Mouse (Mus musculus) liver, postnatal 0 days (tissue): ENCODE data around the gene Rb1. TPM values are rescaled to one million over a fixed set of nuclear protein-coding genes. Genes with fewer than 3 reads are reported as not detected.

ENCODE experiments used
- ATAC-seq: fragments of 200-750 bp; cut with Nextera tagmentation; 2 replicates; pipeline ENCODE4 v1.8.0; 2017; ENCODE audit warnings: mild to moderate bottlenecking, moderate library complexity
- DNase-seq: peaks from one replicate; pipeline ENCODE4 v3.0.0-alpha.2; 2016
- H3K27ac ChIP-seq: fragments of 300-500 bp; sonication (generic); 2 replicates; pipeline ENCODE4 v1.5.1; 2014; ENCODE audit warnings: antibody characterized with exemption, moderate library complexity, mild to moderate bottlenecking, low read depth
- H3K27me3 ChIP-seq: fragments of 300-500 bp; sonication (generic); 2 replicates; pipeline ENCODE4 v1.6.1; 2014; ENCODE audit warnings: low read length, control low read depth, mixed read lengths; ENCODE audit not compliant: insufficient read depth
- H3K36me3 ChIP-seq: fragments of 300-500 bp; sonication (generic); replicated peaks from 2 replicates; pipeline ENCODE4 v1.6.1; 2014; ENCODE audit warnings: mild to moderate bottlenecking, control low read depth, low read length, moderate library complexity, mixed read lengths; ENCODE audit not compliant: insufficient read depth
- H3K4me1 ChIP-seq: fragments of 300-500 bp; sonication (generic); 2 replicates; pipeline ENCODE4 v1.6.1; 2014; ENCODE audit warnings: antibody characterized with exemption, mild to moderate bottlenecking, control low read depth; ENCODE audit not compliant: insufficient read depth
- H3K4me2 ChIP-seq: fragments of 300-500 bp; sonication (generic); 2 replicates; pipeline ENCODE4 v1.6.1; 2014; ENCODE audit warnings: low read depth, mild to moderate bottlenecking, low read length, moderate library complexity, mixed read lengths
- H3K4me3 ChIP-seq: fragments of 300-500 bp; sonication (generic); 2 replicates; pipeline ENCODE4 v1.5.1; 2014; ENCODE audit warnings: low read depth, low read length
- H3K9ac ChIP-seq: fragments of 300-500 bp; sonication (generic); replicated peaks from 2 replicates; pipeline ENCODE4 v1.6.1; 2014; ENCODE audit warnings: mild to moderate bottlenecking, moderate library complexity
- H3K9me3 ChIP-seq: fragments of 300-500 bp; sonication (generic); 2 replicates; pipeline ENCODE4 v1.6.1; 2016; ENCODE audit warnings: mild to moderate bottlenecking, control low read depth, low read length, mixed read lengths
- CTCF ChIP-seq: sonication (generic); IDR thresholded peaks from 2 replicates; pipeline ENCODE4 v1.5.1; 2016; ENCODE audit warnings: antibody characterized with exemption, low read depth
- EP300 ChIP-seq: IDR thresholded peaks from 2 replicates; pipeline ENCODE4 v1.6.1; 2016; ENCODE audit warnings: antibody characterized with exemption, low read depth, mild to moderate bottlenecking
- WGBS: fragments of 180-500 bp; shearing (Covaris S2); extraction: QIAGEN DNeasy Blood & Tissue Kit; methylation state at CpG from one replicate; pipeline ENCODE4 v1.1.7; 2014; ENCODE audit not compliant: insufficient replicate concordance; 5-methylcytosine and 5-hydroxymethylcytosine counted together
- polyA plus RNA-seq: library from polyadenylated mRNA; unstranded; fragments of >200 nt; fragmentation: Nextera tagmentation; extraction: Ambion mirVana; gene quantifications from 2 replicates; pipeline ENCODE4 v1.2.1, GENCODE M21; 2015

Rb1 gene
- polyA plus RNA-seq, 1 experiment from 2014 or later, result 23.6 TPM

GRCm38 (mm10) chr14:73363782-73364181, 38.2 kb upstream of the Rb1 start:
- no peaks in the 10 kb centered on the region for H3K4me1 ChIP-seq
- no peak; the same call in 1 of the 2 replicates for ATAC-seq
- H3K4me3 ChIP-seq, result no peak overlapping the region
- no peak for TF ChIP-seq EP300
- no peak for TF ChIP-seq CTCF
- 87% methylated on average over 11 of the region's 11 CpGs for WGBS
- H3K9ac ChIP-seq, result no peak overlapping the region
- H3K27me3 ChIP-seq, result no peaks in the 10 kb centered on the region
- no peak for DNase-seq
- H3K4me2 ChIP-seq, result no peak overlapping the region
- peaks cover 96% of the 10 kb centered on the region for H3K36me3 ChIP-seq
- H3K9me3 ChIP-seq, result no peaks in the 10 kb centered on the region
- H3K27ac ChIP-seq, result no peak overlapping the region

DNA sequence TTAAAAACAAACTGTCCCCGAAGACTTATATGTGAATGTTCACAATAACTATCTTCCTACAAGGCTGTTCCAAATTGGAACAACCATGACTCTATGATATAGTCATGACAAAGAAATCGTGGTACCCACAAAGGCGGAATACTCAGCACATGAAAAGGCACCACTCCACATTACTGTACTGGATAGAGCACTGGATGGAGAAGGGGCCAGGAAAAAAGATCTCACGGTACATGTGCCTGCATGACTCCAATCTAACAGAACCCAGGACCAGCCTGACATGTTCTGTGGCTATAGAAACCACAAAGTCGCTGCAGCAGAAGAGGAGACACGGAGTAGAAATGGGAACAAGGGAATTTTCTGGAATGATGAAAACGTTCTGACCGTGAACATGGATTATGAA, 29.1 kb upstream of the Rb1 start:
- peaks cover 47% of the 10 kb centered on the region for H3K36me3 ChIP-seq

DNA sequence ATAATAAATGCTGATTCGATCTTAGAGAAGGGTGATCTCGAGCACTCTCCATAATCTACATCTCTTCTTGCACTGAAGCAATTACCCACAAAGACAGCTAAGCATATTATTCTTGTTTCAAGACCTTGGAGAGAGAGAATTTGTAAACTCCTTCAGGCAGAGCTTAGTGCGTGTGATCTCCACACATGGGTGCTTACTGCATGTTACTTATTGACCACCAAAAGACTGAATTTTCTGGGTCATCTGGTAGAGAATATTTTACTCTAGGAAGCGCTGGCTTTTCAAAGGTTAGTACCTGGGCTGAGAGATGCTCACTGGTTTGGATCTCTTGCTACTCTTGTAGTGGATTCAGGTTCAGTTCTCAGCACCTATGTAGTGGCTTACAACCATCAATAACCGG, 25.5 kb upstream of the Rb1 start:
- Histone ChIP-seq H3K9ac (no peak overlapping the region), H3K36me3 (peaks cover 16% of the 10 kb centered on the region), H3K4me1 (no peaks in the 10 kb centered on the region), H3K4me3 (no peak overlapping the region), H3K4me2 (no peak overlapping the region), H3K9me3 (no peaks in the 10 kb centered on the region), H3K27me3 (no peaks in the 10 kb centered on the region), H3K27ac (no peak overlapping the region)
- 83% methylated on average over 5 of the region's 5 CpGs for WGBS
- TF ChIP-seq CTCF (no peak), EP300 (no peak)
- no peak for DNase-seq
- ATAC-seq, result no peak

More for the DNA sequence above, 29.1 kb upstream of the Rb1 start:
- Histone ChIP-seq H3K9me3 (peaks cover 3% of the 10 kb centered on the region; the same call in 1 of the 2 replicates), H3K9ac (no peak overlapping the region), H3K27ac (no peak overlapping the region), H3K4me1 (no peaks in the 10 kb centered on the region), H3K4me2 (no peak overlapping the region), H3K27me3 (no peaks in the 10 kb centered on the region), H3K4me3 (no peak overlapping the region)
- WGBS, result 76% methylated on average over 8 of the region's 8 CpGs
- TF ChIP-seq CTCF (no peak), EP300 (no peak)
- no peak for DNase-seq
- ATAC-seq, result no peak

- Histone ChIP-seq H3K4me1 (no peaks in the 10 kb centered on the region), H3K4me3 (no peak overlapping the region), H3K27me3 (no peaks in the 10 kb centered on the region), H3K27ac (0 out of 2 replicates have a peak overlapping the region, but pooled peaks have one; percentile 44), H3K9me3 (no peaks in the 10 kb centered on the region), H3K36me3 (peaks cover 6% of the 10 kb centered on the region; the same call in 1 of the 2 replicates), H3K4me2 (no peak overlapping the region), H3K9ac (no peak overlapping the region)
- no peak for DNase-seq
- no peak for ATAC-seq
- TF ChIP-seq EP300 (no peak), CTCF (no peak)
- WGBS, result 45% methylated on average over 1 of the region's 1 CpGs
These were observed 24.4 kb upstream of the Rb1 start for GRCm38 (mm10) chr14:73350029-73350428.

GRCm38 (mm10) chr14:73349061-73349670, 23.5 kb upstream of the Rb1 start:
- no peaks in the 10 kb centered on the region for H3K9me3 ChIP-seq

GRCm38 (mm10) chr14:73347302-73347701, 21.7 kb upstream of the Rb1 start:
- H3K4me1 ChIP-seq, result no peaks in the 10 kb centered on the region
- TF ChIP-seq EP300 (no peak), CTCF (no peak)
- no peaks in the 10 kb centered on the region for H3K9me3 ChIP-seq
- 39% methylated on average over 9 of the region's 9 CpGs for WGBS
- no peaks in the 10 kb centered on the region for H3K27me3 ChIP-seq
- H3K27ac ChIP-seq, result no peak overlapping the region; the same call in 1 of the 2 replicates
- H3K4me2 ChIP-seq, result no peak overlapping the region
- H3K4me3 ChIP-seq, result no peak overlapping the region
- H3K36me3 ChIP-seq, result no peaks in the 10 kb centered on the region
- no peak overlapping the region for H3K9ac ChIP-seq
- ATAC-seq (peak; percentile 48), DNase-seq (no peak)

More at GRCm38 (mm10) chr14:73349061-73349670, 23.5 kb upstream of the Rb1 start:
- Histone ChIP-seq H3K36me3 (peaks cover 5% of the 10 kb centered on the region; the same call in 1 of the 2 replicates), H3K9ac (no peak overlapping the region), H3K4me3 (no peak overlapping the region), H3K4me1 (no peaks in the 10 kb centered on the region), H3K4me2 (no peak overlapping the region), H3K27ac (no peak overlapping the region), H3K27me3 (no peaks in the 10 kb centered on the region)
- WGBS, result 64% methylated on average over 7 of the region's 7 CpGs
- ATAC-seq, result no peak
- TF ChIP-seq EP300 (no peak), CTCF (no peak)
- no peak for DNase-seq
